Mouse (Mus musculus): Measurements from ENCODE around the gene Cdkn2c. TPM values are rescaled to one million over a fixed set of nuclear protein-coding genes. Genes with fewer than 3 reads are reported as not detected.

The Cdkn2c gene
- polyA plus RNA-seq, 1 experiment from 2014 or later, result 5.5 TPM

DNA sequence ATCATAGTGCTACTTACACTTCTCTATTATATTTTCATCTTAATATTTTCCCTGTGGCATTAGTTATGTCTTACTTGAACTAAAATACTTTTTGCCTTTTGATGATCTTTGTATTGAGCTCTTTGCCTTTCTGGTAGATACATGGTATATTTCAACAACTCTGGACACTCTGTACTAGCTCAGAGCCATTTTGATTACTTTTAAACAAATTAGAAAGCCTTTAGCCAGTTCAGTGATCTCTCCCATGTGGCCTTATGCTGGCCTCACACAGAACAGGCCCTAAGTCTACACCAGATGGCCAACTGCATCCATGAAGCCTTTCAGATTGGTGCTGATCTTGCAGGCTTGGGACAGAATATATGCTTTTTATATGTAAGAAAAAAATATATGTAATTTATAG is 13.7 kb downstream of the Cdkn2c start:
- Histone ChIP-seq H3K4me2 (replicated peaks; ENCODE audit: low read depth, low read length) (no peak overlapping the region), H3K36me3 (ENCODE audit: control insufficient read depth, insufficient read depth, low read length) (no peaks in the 10 kb centered on the region), H3K4me1 (replicated peaks; ENCODE audit: control insufficient read depth, insufficient read depth, low read length) (peaks cover 6% of the 10 kb centered on the region), H3K4me3 (ENCODE audit: low read depth, low read length) (no peak overlapping the region), H3K27ac (ENCODE audit: low read depth, low read length) (no peak overlapping the region), H3K9me3 (ENCODE audit: control insufficient read depth, low read length) (no peaks in the 10 kb centered on the region), H3K9ac (ENCODE audit: low read depth, low read length) (no peak overlapping the region), H3K27me3 (ENCODE audit: control insufficient read depth, insufficient read depth, low read length) (peaks cover 37% of the 10 kb centered on the region)
- no peak for ATAC-seq (ENCODE audit: low FRiP score)
- DNase-seq (ENCODE audit: low spot score), result no peak

DNA sequence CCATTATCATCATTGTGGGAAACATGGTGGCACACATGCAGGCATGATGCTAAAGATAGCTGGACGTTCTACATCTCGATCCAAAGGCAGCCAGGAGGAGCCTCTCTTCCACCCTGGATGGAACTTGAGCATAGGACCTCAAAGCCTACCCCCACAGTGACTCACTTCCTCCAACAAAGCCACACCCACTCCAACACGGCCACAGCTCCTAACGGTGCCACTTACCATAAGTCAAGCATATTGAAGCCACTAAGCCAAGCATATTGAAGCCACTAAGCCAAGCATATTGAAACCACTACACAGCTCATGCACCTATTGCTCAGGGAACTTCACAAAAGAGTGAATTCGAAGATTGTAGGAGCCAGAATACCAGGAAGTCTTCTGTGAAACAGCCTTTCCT is 17.7 kb downstream of the Cdkn2c start:
- Histone ChIP-seq H3K9ac (ENCODE audit: low read depth, low read length) (no peak overlapping the region), H3K36me3 (ENCODE audit: control insufficient read depth, insufficient read depth, low read length) (no peaks in the 10 kb centered on the region), H3K4me2 (replicated peaks; ENCODE audit: low read depth, low read length) (no peak overlapping the region), H3K4me3 (ENCODE audit: low read depth, low read length) (no peak overlapping the region), H3K27ac (ENCODE audit: low read depth, low read length) (no peak overlapping the region), H3K9me3 (ENCODE audit: control insufficient read depth, low read length) (no peaks in the 10 kb centered on the region), H3K27me3 (ENCODE audit: control insufficient read depth, insufficient read depth, low read length) (peaks cover 4% of the 10 kb centered on the region), H3K4me1 (replicated peaks; ENCODE audit: control insufficient read depth, insufficient read depth, low read length) (no peaks in the 10 kb centered on the region)
- DNase-seq (ENCODE audit: low spot score) (no peak), ATAC-seq (ENCODE audit: low FRiP score) (no peak)
- WGBS, result 79% methylated on average over 5 of the region's 5 CpGs

DNA sequence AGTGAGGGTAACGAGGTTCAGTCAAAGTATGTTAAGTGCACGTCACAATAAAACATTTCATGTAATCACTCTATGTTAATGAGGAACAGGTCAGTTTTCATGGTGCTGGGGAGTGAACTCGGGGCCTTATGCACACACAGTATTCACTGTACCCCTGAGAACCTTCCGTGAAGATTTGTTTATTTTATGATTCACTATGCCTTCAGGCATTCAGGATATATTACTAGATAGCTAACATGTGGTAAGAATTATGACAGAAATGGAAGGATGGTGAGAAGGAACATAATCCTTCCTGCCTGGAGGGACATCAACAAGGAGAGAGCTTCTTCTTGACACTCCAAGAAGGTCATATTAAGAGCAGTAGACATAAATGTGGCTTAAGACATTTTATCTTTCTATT is 19.7 kb downstream of the Cdkn2c start:
- WGBS, result 76% methylated on average over 4 of the region's 4 CpGs
- H3K27me3 ChIP-seq (ENCODE audit: control insufficient read depth, insufficient read depth, low read length), result no peaks in the 10 kb centered on the region

DNA sequence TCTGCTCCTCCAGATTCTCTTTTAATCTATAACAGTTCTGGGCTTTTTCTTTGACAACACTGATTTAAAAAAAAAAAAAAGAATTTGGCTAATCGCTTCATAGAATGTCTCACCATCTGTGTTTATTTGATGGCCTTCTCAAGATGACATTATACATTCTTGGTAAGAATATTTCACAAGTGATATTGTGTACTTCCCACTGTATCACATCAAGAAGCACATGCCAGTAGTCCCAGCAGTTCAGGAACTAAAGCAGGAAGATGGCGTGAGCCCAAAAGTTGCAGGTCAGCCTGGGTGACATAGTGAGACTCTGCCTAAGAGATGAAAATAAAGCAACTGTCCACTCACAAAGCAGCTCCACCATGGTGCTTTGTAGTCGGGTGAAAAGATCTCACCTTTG is 25.5 kb downstream of the Cdkn2c start:
- Histone ChIP-seq H3K4me3 (ENCODE audit: low read depth, low read length) (no peak overlapping the region), H3K9ac (ENCODE audit: low read depth, low read length) (no peak overlapping the region), H3K4me2 (replicated peaks; ENCODE audit: low read depth, low read length) (no peak overlapping the region), H3K27ac (ENCODE audit: low read depth, low read length) (no peak overlapping the region), H3K4me1 (replicated peaks; ENCODE audit: control insufficient read depth, insufficient read depth, low read length) (no peaks in the 10 kb centered on the region), H3K9me3 (ENCODE audit: control insufficient read depth, low read length) (no peaks in the 10 kb centered on the region), H3K36me3 (ENCODE audit: control insufficient read depth, insufficient read depth, low read length) (no peaks in the 10 kb centered on the region), H3K27me3 (ENCODE audit: control insufficient read depth, insufficient read depth, low read length) (no peaks in the 10 kb centered on the region)
- DNase-seq (ENCODE audit: low spot score), result no peak
- 77% methylated on average over 3 of the region's 3 CpGs for WGBS
- ATAC-seq (ENCODE audit: low FRiP score), result no peak

More for the DNA sequence above, 19.7 kb downstream of the Cdkn2c start:
- no peak for DNase-seq (ENCODE audit: low spot score)
- H3K27ac ChIP-seq (ENCODE audit: low read depth, low read length), result no peak overlapping the region
- no peaks in the 10 kb centered on the region for H3K9me3 ChIP-seq (ENCODE audit: control insufficient read depth, low read length)
- H3K36me3 ChIP-seq (ENCODE audit: control insufficient read depth, insufficient read depth, low read length), result no peaks in the 10 kb centered on the region
- no peak overlapping the region for H3K4me2 ChIP-seq (replicated peaks; ENCODE audit: low read depth, low read length)
- H3K4me1 ChIP-seq (replicated peaks; ENCODE audit: control insufficient read depth, insufficient read depth, low read length), result no peaks in the 10 kb centered on the region
- H3K4me3 ChIP-seq (ENCODE audit: low read depth, low read length), result no peak overlapping the region
- no peak for ATAC-seq (ENCODE audit: low FRiP score)
- H3K9ac ChIP-seq (ENCODE audit: low read depth, low read length), result no peak overlapping the region

DNA sequence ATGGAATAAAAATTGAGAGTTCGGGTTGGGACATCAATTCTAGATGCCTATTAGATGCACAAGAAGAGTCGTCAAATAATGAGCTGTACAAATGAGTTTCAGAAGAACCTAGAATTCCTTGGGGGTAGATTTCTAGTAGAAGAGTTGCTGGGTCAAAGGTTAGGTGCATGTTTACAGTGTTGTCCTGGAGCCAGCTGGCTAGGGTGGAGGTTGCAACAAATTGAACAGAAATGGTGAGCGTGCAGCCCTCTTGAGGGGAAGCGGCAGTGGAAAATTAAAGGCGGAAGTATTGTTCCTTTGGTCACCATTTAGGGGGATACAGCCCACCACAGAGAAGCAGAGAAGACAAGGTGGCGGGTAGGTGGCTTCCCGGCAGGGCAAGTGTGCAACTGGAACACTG is 26.8 kb downstream of the Cdkn2c start:
- Histone ChIP-seq H3K27me3 (ENCODE audit: control insufficient read depth, insufficient read depth, low read length) (no peaks in the 10 kb centered on the region), H3K4me1 (replicated peaks; ENCODE audit: control insufficient read depth, insufficient read depth, low read length) (no peaks in the 10 kb centered on the region), H3K4me2 (replicated peaks; ENCODE audit: low read depth, low read length) (no peak overlapping the region), H3K9ac (ENCODE audit: low read depth, low read length) (no peak overlapping the region), H3K27ac (ENCODE audit: low read depth, low read length) (no peak overlapping the region), H3K4me3 (ENCODE audit: low read depth, low read length) (no peak overlapping the region), H3K9me3 (ENCODE audit: control insufficient read depth, low read length) (no peaks in the 10 kb centered on the region), H3K36me3 (ENCODE audit: control insufficient read depth, insufficient read depth, low read length) (no peaks in the 10 kb centered on the region)
- DNase-seq (ENCODE audit: low spot score) (no peak), ATAC-seq (ENCODE audit: low FRiP score) (no peak)
- WGBS, result 87% methylated on average over 7 of the region's 7 CpGs

DNA sequence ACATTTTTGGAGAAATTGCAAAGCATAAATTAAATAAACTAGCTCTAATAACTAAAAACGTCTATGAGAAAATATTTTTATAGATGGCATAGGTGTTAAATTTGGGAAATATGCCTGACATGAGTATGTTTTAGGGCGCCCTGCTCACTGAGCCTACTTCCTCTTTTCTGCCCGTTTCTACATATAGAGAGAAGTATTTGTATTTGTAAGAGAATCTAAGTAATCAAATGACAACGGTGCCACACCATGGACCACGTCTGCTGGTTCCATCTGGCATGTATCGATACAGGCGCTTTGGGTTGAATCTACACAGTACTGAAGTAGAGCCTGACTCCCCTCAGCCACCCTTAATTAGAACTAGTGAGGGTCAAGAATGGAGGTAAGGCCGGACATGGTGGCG is 27.6 kb downstream of the Cdkn2c start:
- no peak for ATAC-seq (ENCODE audit: low FRiP score)
- no peak for DNase-seq (ENCODE audit: low spot score)
- no peak overlapping the region for H3K4me2 ChIP-seq (replicated peaks; ENCODE audit: low read depth, low read length)
- no peak overlapping the region for H3K9ac ChIP-seq (ENCODE audit: low read depth, low read length)
- H3K9me3 ChIP-seq (ENCODE audit: control insufficient read depth, low read length), result no peaks in the 10 kb centered on the region
- H3K4me3 ChIP-seq (ENCODE audit: low read depth, low read length), result no peak overlapping the region
- H3K36me3 ChIP-seq (ENCODE audit: control insufficient read depth, insufficient read depth, low read length), result no peaks in the 10 kb centered on the region
- 91% methylated on average over 9 of the region's 9 CpGs for WGBS
- H3K27me3 ChIP-seq (ENCODE audit: control insufficient read depth, insufficient read depth, low read length), result no peaks in the 10 kb centered on the region
- no peak overlapping the region for H3K27ac ChIP-seq (ENCODE audit: low read depth, low read length)
- no peaks in the 10 kb centered on the region for H3K4me1 ChIP-seq (replicated peaks; ENCODE audit: control insufficient read depth, insufficient read depth, low read length)

DNA sequence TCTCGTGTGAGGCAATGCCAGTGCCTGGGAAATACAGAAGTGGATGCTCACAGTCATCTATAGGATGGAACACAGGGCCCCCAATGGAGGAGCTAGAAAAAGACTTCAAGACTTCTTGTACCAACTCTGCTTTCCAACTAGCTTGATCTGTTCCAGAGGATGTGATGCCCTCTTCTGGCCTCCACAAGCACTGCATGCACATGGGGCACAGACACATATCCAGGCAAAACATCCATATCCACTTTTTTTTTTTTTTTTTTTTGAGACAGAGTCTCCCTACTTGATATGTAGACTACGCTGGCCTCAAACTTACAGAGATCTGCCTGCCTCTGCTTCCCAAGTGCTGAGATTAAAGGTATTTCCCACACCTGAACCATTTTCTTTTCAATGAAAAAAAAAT is 32.0 kb downstream of the Cdkn2c start:
- no peaks in the 10 kb centered on the region for H3K27me3 ChIP-seq (ENCODE audit: control insufficient read depth, insufficient read depth, low read length)
- no peak overlapping the region for H3K4me3 ChIP-seq (ENCODE audit: low read depth, low read length)
- H3K4me1 ChIP-seq (replicated peaks; ENCODE audit: control insufficient read depth, insufficient read depth, low read length), result no peaks in the 10 kb centered on the region
- no peak for DNase-seq (ENCODE audit: low spot score)
- H3K9ac ChIP-seq (ENCODE audit: low read depth, low read length), result no peak overlapping the region
- no peak overlapping the region for H3K4me2 ChIP-seq (replicated peaks; ENCODE audit: low read depth, low read length)
- H3K27ac ChIP-seq (ENCODE audit: low read depth, low read length), result no peak overlapping the region
- no peak for ATAC-seq (ENCODE audit: low FRiP score)
- no peaks in the 10 kb centered on the region for H3K36me3 ChIP-seq (ENCODE audit: control insufficient read depth, insufficient read depth, low read length)
- no peaks in the 10 kb centered on the region for H3K9me3 ChIP-seq (ENCODE audit: control insufficient read depth, low read length)
- 94% methylated on average over 2 of the region's 2 CpGs for WGBS

DNA sequence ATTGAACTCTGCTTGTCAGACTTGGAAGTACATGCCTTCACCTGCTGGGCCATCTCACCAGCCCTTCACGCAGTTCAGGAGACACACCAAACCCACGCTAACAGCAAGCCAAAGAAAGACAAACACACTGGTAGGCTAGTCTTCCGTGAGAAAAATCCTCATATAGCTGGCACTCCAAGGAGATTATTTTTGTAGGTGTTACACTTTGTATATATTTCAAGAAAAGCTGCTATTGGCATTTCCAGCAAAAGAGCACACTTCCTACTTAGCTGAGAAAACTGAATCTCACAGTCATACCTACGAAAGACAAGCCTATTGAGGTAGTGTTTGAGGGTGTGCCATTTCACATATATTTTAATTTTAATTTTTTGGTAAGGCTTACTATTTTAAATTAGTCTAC is 36.0 kb downstream of the Cdkn2c start:
- Histone ChIP-seq H3K27ac (ENCODE audit: low read depth, low read length) (no peak overlapping the region), H3K36me3 (ENCODE audit: control insufficient read depth, insufficient read depth, low read length) (no peaks in the 10 kb centered on the region), H3K27me3 (ENCODE audit: control insufficient read depth, insufficient read depth, low read length) (no peaks in the 10 kb centered on the region), H3K4me2 (replicated peaks; ENCODE audit: low read depth, low read length) (no peak overlapping the region), H3K4me3 (ENCODE audit: low read depth, low read length) (no peak overlapping the region), H3K9ac (ENCODE audit: low read depth, low read length) (no peak overlapping the region), H3K4me1 (replicated peaks; ENCODE audit: control insufficient read depth, insufficient read depth, low read length) (no peaks in the 10 kb centered on the region), H3K9me3 (ENCODE audit: control insufficient read depth, low read length) (no peaks in the 10 kb centered on the region)
- ATAC-seq (ENCODE audit: low FRiP score) (no peak), DNase-seq (ENCODE audit: low spot score) (no peak)
- 89% methylated on average over 4 of the region's 4 CpGs for WGBS

DNA sequence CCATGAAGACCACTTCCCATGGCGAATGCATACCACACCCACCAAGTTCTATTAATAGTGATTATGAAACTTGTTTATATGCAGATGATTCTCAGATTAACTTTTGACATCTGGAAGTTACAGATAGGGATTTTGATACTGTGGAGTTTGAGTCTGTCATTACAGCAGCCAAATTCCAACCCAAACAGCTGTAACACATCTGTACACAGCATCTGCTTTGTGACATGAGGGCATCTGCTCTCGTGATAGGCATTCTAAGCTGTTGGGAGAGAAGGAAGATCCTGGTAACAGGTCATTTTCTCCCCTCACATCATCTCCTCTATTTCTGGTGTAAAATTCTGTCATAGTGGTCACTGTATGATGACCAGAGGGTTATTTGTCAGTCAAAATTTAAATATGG is 36.8 kb downstream of the Cdkn2c start:
- Histone ChIP-seq H3K4me1 (replicated peaks; ENCODE audit: control insufficient read depth, insufficient read depth, low read length) (no peaks in the 10 kb centered on the region), H3K4me2 (replicated peaks; ENCODE audit: low read depth, low read length) (no peak overlapping the region), H3K9me3 (ENCODE audit: control insufficient read depth, low read length) (no peaks in the 10 kb centered on the region), H3K27me3 (ENCODE audit: control insufficient read depth, insufficient read depth, low read length) (no peaks in the 10 kb centered on the region), H3K36me3 (ENCODE audit: control insufficient read depth, insufficient read depth, low read length) (no peaks in the 10 kb centered on the region), H3K9ac (ENCODE audit: low read depth, low read length) (no peak overlapping the region), H3K27ac (ENCODE audit: low read depth, low read length) (no peak overlapping the region), H3K4me3 (ENCODE audit: low read depth, low read length) (no peak overlapping the region)
- DNase-seq (ENCODE audit: low spot score), result no peak
- ATAC-seq (ENCODE audit: low FRiP score), result no peak
- 68% methylated on average over 2 of the region's 2 CpGs for WGBS
